Mouse (Mus musculus) liver, adult 2 months (tissue): ENCODE measurements at regions not wholly inside any gene's neighbourhood (a gene's known extent, or its start where the extent isn't known, plus 50 kb on each side); places are given as distances from the start of the nearest gene placed in this dataset.

Experiments used
- CTCF ChIP-seq: fragments of 200-500 bp; IDR thresholded peaks from 2 replicates; pipeline ENCODE4 v1.5.1; 2011; ENCODE audit warnings: low read depth, low read length, control low read depth
- POLR2A ChIP-seq: fragments of 200-500 bp; IDR thresholded peaks from 2 replicates; pipeline ENCODE4 v1.6.1; 2011; ENCODE audit warnings: low read length, control low read depth; ENCODE audit not compliant: insufficient read depth; ENCODE audit errors: extremely low read depth

GRCm38 (mm10) chr8:113419352-113419751 is 216.0 kb upstream of the Mon1b start:
- TF ChIP-seq POLR2A (no peak), CTCF (no peak)
